Mouse (Mus musculus) heart, postnatal 14 days (tissue): ENCODE results near the gene Pitpnb. TPM values are rescaled to one million over a fixed set of nuclear protein-coding genes. Genes with fewer than 3 reads are reported as not detected.

ENCODE experiments used
- DNase-seq, 2 experiments: peaks; one replicate each; pipeline ENCODE4 v3.0.0; 2021 to 2022
- intact Hi-C: fragments of 180-260 bp; cut with DNase I; formaldehyde crosslinking; loops from one replicate; pipeline ENCODE4 v1.15.1; 2025
- long read RNA-seq, 2 experiments: library from polyadenylated mRNA; stranded (forward); transcript quantifications; one replicate each; pipeline ENCODE4 v2.0.0; 2021
- total RNA-seq, 2 experiments: library from RNA; stranded (reverse); gene quantifications; 2 replicates each; pipeline ENCODE4 v1.2.3; 2021

The Pitpnb gene
- 10 to 100 TPM; 44.5 to 45.1 TPM for total RNA-seq
- long read RNA-seq, experiment 1, partial matches to known transcripts = 5 of 78 reads
- long read RNA-seq, experiment 1, other reads (novel, unspliced or antisense) = 73 of 78 reads
- long read RNA-seq, experiment 2, partial matches to known transcripts = 6 of 82 reads
- long read RNA-seq, experiment 2, other reads (novel, unspliced or antisense) = 76 of 82 reads

DNA sequence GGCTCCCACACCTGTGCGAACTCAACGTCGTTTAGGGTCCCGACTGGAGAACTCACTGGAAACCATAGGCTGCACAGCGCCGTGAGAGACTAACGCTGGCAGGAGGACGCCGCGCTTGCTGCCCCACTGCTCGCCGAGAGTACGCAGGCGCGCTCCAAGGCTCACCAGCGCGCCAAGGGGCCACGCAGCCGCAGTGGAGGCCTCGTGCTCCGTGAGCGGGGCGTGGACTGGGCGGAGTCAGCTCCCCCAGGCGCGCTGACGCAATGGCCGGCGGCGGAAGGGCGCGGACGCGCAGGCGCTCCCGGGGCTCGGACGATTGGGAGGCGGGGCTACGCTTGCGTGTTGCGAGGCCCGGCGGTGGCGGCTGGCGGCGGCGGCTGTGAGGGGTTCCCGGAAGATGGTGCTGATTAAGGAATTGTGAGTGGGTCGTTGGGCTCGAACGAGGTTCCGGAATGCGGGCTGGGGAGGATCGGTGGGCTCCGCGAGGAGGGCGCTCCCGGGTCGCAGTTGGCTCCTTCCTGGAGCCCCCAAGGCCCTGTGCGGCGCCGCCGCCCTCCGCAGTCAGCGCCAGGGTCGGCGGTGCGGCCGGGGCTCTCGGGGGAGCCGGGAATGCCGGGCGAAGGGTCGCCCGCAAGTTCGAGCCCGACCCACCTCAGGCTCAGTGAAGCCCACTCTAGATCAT, at the start of gene Pitpnb:
Gene Pitpnb (plus strand): TSS at position 347 of the 682 bp plus-strand sequence.
- intact Hi-C loops = no loop called here
- DNase-seq = peak; percentile 100

DNA sequence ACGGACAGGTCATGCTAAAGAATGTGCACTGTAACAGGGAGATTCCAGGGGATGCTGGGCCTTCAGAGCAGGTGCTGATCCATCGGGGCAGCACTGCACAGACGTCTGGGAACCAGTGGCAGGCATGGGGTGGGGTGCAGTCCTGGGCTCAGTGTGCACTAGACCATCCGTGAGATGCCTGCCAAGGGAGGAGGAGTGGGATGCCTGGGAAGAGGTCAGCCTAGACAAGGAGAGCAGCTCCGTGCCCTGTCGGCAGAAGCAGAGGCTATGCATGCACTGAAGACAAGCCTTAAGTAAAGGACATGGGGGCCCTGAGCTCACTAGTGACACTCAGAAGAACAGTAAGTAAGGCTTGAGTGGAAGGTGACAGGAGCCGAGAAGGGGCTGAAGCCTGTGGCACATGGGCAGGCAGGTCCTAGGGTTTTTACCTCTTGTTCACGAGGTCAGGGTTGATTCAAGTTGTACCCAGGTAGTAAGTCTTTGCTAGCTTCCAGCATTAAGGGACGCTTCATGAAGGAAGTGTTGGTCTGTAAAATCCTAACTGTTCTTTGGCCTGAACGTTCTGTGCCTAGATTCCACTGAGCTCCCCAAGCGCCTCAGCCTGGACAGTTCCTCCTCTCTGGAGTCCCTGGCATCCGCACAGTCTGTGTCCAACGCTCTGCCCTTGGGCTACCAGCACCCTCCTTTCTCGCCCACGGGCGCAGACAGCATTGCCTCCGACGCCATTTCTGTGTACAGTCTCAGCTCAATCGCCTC, 46.0 kb upstream of the Pitpnb start:
- DNase-seq = no peak
- intact Hi-C loops = no loop called here

DNA sequence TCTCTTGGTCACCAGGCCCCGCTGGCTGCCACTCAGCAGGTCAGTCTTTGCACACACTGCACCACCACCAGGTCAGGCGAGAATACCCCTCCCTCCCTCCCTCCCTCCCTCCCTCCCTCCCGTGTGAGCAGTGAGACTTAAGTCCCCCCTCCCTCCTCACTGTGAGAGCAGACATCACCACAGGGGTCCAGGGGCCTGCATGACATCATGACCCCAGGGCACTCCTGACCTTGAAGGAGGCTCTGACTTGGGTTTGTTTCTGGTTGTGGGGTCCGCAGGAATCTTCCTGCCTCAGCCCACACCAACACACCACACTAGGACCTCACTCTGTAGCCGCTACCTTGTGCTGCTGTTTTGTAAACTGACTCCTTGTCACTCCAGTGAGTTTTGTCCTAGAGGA, 43.0 kb upstream of the Pitpnb start:
- intact Hi-C loops = no loop called here
- no peak for DNase-seq

DNA sequence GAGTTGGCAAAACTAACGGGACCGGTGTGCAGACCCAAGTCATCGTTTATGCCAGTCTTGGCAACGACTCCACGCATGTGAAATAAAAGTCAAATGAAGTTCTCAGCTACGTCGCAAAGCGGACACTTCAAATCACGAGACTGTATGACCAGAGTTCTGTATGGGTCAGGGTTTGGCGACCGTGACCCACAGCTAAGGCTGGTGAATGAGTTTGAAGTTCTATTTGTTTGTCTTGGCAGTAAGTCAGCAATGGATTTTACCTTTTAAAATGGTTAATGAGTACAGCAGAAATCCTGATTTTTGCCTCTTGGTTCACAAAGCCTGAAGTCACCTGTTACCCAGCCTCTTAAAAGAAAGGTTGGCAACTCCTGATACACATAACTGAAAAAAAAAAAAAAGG, 42.1 kb upstream of the Pitpnb start:
- DNase-seq = no peak
- intact Hi-C loops = no loop called here

DNA sequence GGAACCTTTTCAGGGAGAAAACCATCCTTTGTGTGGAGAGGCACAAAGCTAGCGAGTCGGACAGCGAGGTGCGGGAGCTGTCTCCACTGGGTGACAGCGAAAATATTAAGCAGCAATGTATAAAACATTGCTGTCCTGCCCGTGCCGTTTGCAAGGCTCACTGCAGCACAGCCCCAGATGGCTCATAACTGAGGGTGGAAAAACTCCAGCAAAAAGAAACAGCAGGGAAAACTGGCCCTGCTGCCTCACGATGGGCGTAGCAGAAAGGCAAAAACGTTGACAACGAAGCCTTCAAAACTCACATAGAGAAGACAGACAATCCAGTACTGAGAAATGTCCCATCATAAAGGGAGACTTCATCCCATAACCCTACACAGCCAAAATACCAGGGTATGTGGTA, 40.5 kb upstream of the Pitpnb start:
- DNase-seq = no peak
- intact Hi-C loops = no loop called here

DNA sequence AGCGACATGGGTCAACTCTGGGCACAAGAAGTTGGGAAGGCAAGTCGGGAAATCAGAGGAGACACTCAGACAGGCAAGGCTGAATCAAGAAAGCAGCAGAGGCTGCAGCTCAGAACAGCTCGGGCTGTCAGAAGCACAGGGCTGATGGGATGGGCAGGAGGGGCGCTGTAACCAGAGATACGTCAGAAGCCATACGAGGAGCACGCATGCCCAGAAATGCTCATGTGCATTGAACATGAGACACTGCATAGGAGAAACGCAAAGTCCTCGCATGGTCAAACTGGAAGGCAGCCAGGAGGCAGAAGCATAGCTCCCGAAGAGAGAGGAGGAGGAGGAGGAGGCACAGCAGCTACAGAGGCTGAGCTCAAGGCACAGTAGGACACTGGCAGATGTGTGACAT, 38.9 kb upstream of the Pitpnb start:
- intact Hi-C loops = no loop called here
- no peak for DNase-seq

DNA sequence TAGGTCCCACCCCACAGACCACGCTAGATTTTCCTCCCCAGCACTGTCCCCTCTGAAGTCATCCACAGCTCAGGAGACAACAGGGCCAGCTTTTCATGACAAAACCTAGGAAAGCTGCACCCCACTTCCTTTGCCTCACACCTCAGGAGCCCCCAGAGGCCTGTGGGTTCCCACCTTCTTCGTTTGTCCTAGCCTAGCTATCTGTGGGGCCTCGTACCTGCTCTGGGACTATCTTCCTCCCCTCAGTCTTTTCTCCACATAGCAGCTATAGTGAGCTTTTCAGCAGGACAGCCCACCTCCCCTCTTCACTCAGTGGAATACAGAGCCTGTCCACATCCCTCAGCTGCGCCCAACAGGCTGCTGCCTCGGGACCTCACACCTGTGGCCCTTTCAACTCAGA, 32.8 kb upstream of the Pitpnb start:
- intact Hi-C loops = no loop called here
- no peak for DNase-seq

DNA sequence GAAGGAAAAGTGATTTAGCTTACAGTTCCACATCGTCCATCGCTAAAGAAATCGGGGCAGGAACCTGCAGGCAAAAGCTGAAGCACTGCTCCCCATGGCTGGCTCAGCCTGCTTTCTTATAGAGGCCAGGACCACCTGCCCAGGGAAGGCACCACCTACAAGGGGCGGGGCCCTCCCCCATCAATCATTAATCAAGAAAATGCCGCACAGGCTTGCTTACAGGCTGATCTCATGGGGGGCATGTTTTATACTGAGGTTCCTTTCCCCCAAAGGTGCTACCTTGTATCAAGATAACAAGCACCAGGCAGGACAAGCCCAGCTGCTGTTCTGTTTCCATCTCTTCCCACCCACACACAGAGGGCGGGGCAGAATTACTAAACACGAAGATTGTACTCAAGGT, 31.9 kb upstream of the Pitpnb start:
- intact Hi-C loops = no loop called here
- DNase-seq = no peak

DNA sequence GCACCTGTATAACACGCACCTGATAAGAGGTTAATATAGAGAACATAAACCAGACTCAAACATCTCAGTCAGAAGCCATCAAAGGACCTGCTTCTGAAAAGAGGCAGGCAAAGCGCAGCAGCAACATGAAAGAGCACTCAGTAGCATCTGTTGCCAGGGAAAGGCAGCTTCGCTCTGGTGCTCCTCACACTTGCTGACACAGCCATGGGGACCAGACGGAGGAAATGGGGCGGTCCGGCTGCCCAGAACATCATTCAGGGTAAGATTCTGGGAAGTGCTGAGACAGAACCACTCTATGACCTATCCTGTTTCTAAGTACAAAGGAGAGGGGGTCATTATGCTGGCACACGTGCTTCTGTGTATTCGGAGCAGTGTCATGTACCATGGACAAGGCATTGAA, 29.8 kb upstream of the Pitpnb start:
- intact Hi-C loops = no loop called here
- no peak for DNase-seq

DNA sequence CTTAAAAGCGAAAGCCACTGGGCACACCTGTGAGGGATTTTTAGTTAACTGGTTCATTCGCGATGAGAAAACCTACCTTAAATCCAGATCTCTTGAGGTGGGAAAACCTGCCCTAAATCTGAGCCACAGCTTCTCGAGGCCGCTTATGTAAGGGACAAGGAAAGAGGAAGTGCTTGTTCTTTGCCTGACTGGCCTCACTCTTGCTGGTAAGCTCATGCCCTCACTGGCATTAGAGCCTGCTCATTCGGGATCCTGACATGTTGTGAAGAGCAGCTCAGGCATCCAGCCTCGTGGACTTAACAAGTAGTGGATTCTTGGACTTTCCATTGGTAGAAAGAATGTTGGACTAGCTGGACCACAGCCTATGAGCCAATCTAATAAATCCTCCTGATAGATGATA, 28.8 kb upstream of the Pitpnb start:
- intact Hi-C loops = no loop called here
- DNase-seq = no peak

DNA sequence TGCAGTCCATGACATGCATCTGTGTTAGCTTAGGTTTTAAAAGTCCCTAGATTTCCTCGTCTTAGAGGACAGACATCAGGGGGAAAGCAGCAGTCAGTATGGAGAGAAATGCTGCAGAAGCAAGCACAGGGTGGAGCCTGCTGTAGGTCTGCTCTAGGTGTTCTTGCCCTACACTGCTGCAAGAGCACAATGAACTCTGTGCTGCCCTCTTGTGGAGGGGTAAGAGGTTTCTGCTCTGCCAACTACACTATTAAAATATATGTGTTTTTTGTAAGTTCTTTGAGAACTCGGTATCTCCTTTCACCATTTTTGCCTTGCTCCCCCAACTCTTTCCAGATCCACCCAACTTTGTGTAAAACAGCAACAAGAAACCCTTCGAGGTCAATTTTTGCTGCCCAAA, 25.8 kb upstream of the Pitpnb start:
- no peak for DNase-seq
- intact Hi-C loops = no loop called here

DNA sequence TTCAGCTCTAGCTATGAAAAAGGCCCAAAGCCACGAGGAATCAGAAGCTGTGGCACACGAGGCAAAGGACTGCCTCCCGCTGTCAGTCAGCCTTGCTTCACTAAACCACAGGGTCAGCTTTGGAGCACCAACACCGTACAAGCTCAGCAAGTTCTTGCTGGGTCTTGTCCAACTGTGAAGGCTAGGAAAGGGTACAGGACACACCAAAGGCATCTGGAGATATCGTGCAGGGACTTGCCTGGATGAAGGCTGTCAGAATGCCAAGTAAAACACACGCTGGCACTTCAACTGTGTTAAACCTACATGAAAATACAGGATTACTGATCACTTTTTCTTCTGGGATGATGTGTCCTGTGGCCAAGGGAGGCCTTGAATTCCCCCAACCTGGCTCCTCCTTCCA, 20.4 kb upstream of the Pitpnb start:
- intact Hi-C loops = no loop called here
- no peak for DNase-seq

DNA sequence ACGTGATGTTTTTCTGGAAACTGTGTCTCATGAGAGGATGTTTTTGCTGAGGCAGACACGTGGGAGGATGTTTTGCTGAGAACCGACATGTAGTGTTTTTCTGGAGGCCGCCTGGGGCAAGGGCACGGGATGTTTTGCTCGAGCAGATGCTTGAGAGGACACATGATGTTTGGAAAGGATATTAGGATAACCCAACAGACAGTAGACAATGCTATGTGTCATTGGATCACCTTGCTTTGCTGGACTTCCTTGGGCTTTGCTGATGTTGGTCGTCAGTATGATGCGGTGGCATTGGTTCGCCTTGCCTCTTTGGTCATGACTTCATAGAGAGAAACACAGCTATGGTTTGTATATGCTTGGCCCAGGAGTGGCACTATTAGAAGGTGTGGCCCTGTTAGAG, 16.7 kb upstream of the Pitpnb start:
- intact Hi-C loops = no loop called here
- no peak for DNase-seq

DNA sequence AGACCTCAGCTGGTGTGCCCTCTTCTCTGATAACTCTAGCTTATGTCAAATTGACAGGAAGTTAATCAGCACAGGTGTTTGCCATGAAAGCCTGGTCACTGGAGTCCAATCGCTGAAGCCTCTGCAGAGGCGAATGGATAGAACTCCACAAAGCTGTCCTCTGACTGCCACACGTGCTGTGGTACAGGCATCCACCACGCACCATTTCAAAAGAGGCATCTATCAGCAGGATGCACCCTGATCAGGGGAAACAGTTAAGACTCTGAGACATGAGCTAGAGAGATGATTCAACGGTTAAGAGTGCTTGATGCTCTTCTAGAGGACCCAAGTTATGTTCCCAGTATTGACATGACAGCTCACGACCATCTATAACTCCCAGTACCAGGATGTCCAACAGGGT, 15.5 kb upstream of the Pitpnb start:
- no peak for DNase-seq
- intact Hi-C loops = no loop called here

DNA sequence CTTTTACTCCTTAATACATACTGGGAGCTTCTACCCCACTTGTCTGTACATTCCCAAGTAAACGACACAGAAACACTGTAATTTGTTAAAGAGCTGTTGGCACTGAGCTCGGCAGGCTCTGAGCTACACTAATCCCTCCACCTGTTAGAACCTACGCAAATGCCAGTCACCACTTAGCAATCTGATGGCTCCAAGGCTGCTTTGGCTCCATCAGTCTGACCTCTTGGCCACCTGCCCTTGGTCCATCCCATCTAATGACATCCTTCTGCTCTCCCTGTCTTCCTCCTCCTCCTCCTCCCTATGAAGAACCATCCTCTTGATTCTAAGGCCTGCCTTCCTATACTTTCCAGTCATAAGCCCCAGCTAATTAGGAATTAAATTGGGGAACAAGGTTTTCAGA, 13.0 kb upstream of the Pitpnb start:
- DNase-seq = no peak
- intact Hi-C loops = no loop called here

DNA sequence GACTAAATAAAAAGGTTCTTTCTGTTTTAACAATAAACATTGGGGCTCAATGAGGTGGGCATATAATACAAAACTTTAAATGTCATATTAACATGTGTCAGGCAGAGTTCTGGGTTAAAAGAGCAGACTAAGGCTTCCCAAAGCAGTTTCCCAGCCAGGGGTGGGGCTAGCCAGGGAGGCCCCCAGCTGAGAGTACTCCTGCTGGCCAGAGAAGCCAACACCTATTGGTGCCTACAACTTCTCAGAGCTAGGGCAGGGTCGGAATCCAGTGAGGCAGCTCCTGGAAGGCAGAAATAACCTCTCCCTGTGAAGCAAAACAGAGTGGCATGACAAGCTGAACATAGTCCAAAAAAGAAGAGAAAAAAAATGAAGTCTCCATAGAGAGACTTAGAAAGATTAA, 11.6 kb upstream of the Pitpnb start:
- DNase-seq = no peak
- intact Hi-C loops = no loop called here

DNA sequence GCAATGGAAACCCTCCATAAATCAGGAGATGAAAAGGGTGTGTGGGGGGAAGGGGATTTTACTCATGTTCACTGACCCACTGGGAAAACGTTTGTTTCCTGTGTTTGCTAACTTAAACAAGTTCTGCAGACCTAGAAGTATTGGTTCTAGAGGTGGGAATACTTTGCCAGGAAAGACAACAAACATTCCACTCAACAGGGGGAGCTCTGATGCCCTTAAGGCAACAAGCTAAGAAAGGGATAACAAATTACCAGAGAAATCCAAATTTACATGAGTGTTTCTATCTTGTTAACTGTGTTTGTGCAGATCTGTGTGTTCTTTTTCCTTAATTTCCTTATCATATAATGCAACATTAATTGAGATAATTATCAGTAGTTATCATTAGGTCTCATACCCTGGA, 4.8 kb upstream of the Pitpnb start:
- intact Hi-C loops = no loop called here
- no peak for DNase-seq

DNA sequence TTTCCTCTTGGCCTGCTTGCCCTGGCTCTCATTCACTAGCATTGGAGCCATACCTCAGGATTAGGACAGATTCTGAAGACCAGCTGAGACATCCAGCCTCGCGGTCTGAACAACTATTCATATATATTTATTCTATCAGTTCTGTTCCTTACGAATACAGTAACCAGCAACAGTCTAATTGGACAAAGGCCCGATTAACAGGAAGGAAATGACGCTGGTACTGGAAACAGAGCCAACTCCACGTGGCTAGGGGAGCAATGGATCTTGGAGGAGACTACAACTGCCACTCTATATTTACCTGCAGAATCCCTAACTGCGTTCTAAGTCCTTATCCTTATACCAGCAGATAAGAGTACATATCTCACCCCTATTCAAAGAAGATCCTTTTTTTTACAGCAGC, 3.1 kb upstream of the Pitpnb start:
- no peak for DNase-seq
- intact Hi-C loops = no loop called here

DNA sequence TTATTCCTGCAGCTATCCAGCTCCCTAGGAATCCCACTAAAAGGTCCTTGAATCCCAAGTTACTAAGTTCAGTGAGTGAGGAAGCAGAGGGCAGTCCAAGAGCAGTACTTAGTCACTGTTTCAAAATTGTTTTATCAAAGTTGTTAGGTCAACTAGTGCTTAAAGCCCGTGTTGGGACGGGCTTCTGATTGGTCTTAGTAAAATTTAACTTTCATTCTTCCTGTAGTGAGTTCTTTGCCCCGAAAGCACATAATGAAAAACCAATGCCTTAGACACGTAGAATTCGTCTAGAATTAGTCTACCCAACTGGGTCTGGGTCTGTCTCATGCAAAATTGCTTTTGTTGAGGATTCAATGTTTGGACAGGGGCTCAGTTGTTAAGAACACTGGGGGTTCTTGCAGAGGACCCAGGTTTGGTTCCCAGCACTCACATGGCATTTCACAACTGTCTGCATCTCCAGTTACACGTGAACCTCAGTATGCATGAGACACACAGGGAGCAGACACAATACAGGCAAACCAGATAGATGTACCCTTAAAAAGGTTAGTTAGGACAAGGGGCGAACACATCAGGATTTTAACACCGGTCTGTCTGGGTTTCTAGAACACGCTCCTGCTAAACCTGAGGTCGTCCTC, 664 bp upstream of the Pitpnb start:
- peak in 1 of 2 experiments; percentile 5 for DNase-seq
- intact Hi-C loops = no loop called here

DNA sequence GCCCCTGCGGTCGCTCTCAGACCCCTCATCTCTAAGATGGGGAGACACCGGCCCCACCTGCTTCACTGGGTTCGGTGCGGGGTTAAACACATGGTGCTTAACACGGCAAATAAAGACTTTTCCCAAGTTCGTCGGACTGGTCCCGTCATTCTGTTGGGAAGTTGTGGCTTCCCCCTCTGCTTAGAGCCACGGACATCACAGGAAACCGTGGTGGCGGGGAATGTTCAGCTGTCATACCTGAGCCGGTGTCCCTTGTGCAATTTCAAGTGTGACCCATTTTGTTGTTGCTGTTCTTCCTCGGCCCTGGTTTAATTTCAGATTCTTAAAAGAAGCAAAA, 504 bp downstream of the Pitpnb start:
- intact Hi-C loops = no loop called here
- DNase-seq = no peak

DNA sequence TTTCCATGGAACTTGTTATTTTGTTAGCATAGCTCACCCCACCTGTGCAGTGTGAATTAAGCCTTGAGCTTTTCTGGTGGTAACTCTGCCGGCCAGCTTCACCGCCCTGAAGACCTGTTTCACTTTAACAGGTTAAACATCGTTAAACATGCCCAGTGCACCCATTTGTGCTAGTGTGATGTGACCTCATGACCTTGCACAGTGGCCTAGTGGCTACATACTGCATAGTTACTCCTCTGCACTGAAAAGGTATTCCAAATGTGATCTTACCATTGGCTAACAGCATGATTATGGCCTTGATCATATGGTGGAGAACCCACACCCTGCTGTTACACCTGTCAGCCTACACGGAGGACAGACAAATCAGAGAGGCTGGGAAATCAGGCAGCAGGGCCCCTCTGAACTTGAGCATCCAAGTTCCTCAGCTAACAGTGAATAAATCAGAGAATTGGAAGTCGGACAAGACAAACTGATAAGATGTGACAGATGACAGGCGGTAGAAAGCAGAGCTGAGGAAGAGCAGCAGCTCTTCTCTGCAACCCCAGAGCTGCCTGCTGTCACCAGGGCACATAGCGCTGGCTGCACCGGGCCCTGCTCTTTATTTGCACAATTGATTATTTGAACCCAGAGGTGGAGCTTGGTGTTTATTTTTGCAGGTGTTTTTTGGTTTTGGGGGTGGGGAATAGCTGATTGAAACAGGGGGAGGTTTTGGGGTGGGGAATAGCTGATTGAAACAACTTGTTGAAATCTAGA, 5.6 kb downstream of the Pitpnb start:
- intact Hi-C loops = no loop called here
- DNase-seq = no peak
